Mouse (Mus musculus) hindbrain, embryonic 13.5 days (tissue): Measurements from ENCODE around the gene Sun2. TPM values are rescaled to one million over a fixed set of nuclear protein-coding genes. Genes with fewer than 3 reads are reported as not detected.
A peak's percentile ranks its signal among the peaks of the same experiment; 100 is the strongest.

Experiments
- ATAC-seq: fragments of 200-750 bp; cut with Nextera tagmentation; 2 replicates; pipeline ENCODE4 v1.8.0; 2017; ENCODE audit warnings: moderate TSS enrichment; ENCODE audit not compliant: low FRiP score
- H3K27ac ChIP-seq: fragments of 300-500 bp; sonication (generic); 2 replicates; pipeline ENCODE4 v1.5.1; 2015; ENCODE audit warnings: inconsistent platforms, mild to moderate bottlenecking, moderate library complexity
- H3K27me3 ChIP-seq: fragments of 300-500 bp; sonication (generic); 2 replicates; pipeline ENCODE4 v1.6.1; 2015; ENCODE audit warnings: mild to moderate bottlenecking, inconsistent platforms
- H3K36me3 ChIP-seq: fragments of 300-500 bp; sonication (generic); 2 replicates; pipeline ENCODE4 v1.6.1; 2015; ENCODE audit warnings: mild to moderate bottlenecking, inconsistent platforms
- H3K4me1 ChIP-seq: fragments of 300-500 bp; sonication (generic); replicated peaks from 2 replicates; pipeline ENCODE4 v1.6.1; 2015; ENCODE audit warnings: inconsistent platforms
- H3K4me2 ChIP-seq: fragments of 300-500 bp; sonication (generic); 2 replicates; pipeline ENCODE4 v1.6.1; 2015; ENCODE audit warnings: inconsistent platforms, mild to moderate bottlenecking, moderate library complexity
- H3K4me3 ChIP-seq: fragments of 300-500 bp; sonication (generic); 2 replicates; pipeline ENCODE4 v1.5.1; 2015; ENCODE audit warnings: mild to moderate bottlenecking, inconsistent platforms
- H3K9ac ChIP-seq: fragments of 300-500 bp; sonication (generic); 2 replicates; pipeline ENCODE4 v1.6.1; 2015; ENCODE audit warnings: mild to moderate bottlenecking, inconsistent platforms
- H3K9me3 ChIP-seq: fragments of 300-500 bp; sonication (generic); 2 replicates; pipeline ENCODE4 v1.6.1; 2016; ENCODE audit warnings: inconsistent platforms
- whole genome bisulfite sequencing: fragments of 180-500 bp; shearing (Covaris S2); methylation state at CpG from one replicate; pipeline ENCODE4 v1.1.7; 2015; 5-methylcytosine and 5-hydroxymethylcytosine counted together
- polyA plus RNA-seq: library from polyadenylated mRNA; unstranded; fragments of >200 nt; fragmentation: Nextera tagmentation; extraction: Ambion mirVana; gene quantifications from 2 replicates; pipeline ENCODE4 v1.2.1, GENCODE M21; 2015

The Sun2 gene
- polyA plus RNA-seq, 1 experiment from 2014 or later = 9.8 TPM

- peak overlapping the region; percentile 70 for H3K4me3 ChIP-seq
- no peak for ATAC-seq
- H3K4me2 ChIP-seq = peak overlapping the region; percentile 59
- peaks cover 58% of the 10 kb centered on the region for H3K4me1 ChIP-seq
- no peaks in the 10 kb centered on the region for H3K9me3 ChIP-seq
- no peaks in the 10 kb centered on the region for H3K27me3 ChIP-seq
- H3K36me3 ChIP-seq = peaks cover 7% of the 10 kb centered on the region; the same call in 1 of the 2 replicates
- H3K27ac ChIP-seq = peak overlapping the region; percentile 91
- peak overlapping the region; percentile 3; the same call in 1 of the 2 replicates for H3K9ac ChIP-seq
- WGBS = 18% methylated on average over 24 of the region's 24 CpGs
Measured at GRCm38 (mm10) chr15:79689662-79690425, 52.5 kb downstream of the Sun2 start.

GRCm38 (mm10) chr15:79688268-79688956 lies 53.9 kb downstream of the Sun2 start:
- Histone ChIP-seq H3K4me2 (peak overlapping the region; percentile 82), H3K36me3 (no peaks in the 10 kb centered on the region), H3K4me3 (peak overlapping the region; percentile 92), H3K27me3 (no peaks in the 10 kb centered on the region), H3K27ac (peak overlapping the region; percentile 96), H3K9me3 (no peaks in the 10 kb centered on the region), H3K9ac (peak overlapping the region; percentile 96), H3K4me1 (peaks cover 66% of the 10 kb centered on the region)
- WGBS = 6% methylated on average over 8 of the region's 8 CpGs
- ATAC-seq = no peak

GRCm38 (mm10) chr15:79687646-79688267 lies 54.6 kb downstream of the Sun2 start, which contains the start of gene Josd1:
Gene Josd1 (minus strand): TSS chr15:79687919.
- Histone ChIP-seq H3K4me2 (peak within 1 kb of the TSS; percentile 82), H3K9me3 (no peaks in the 10 kb centered on the region), H3K27me3 (no peaks in the 10 kb centered on the region), H3K9ac (peak within 1 kb of the TSS; percentile 96), H3K4me1 (peaks cover 66% of the 10 kb centered on the region), H3K27ac (peak within 1 kb of the TSS; percentile 96), H3K4me3 (peak within 1 kb of the TSS; percentile 92), H3K36me3 (no peaks in the 10 kb centered on the region)
- under 1% methylated on average over 62 of the region's 72 CpGs for WGBS
- ATAC-seq = peak; percentile 30; the same call in 1 of the 2 replicates

- Histone ChIP-seq H3K4me1 (peaks cover 66% of the 10 kb centered on the region), H3K4me3 (peak overlapping the region; percentile 92), H3K27me3 (no peaks in the 10 kb centered on the region), H3K27ac (peak overlapping the region; percentile 96), H3K9ac (peak overlapping the region; percentile 96), H3K4me2 (peak overlapping the region; percentile 82), H3K36me3 (no peaks in the 10 kb centered on the region), H3K9me3 (no peaks in the 10 kb centered on the region)
- ATAC-seq = no peak
- 0% methylated on average over 27 of the region's 33 CpGs for WGBS
Measured at GRCm38 (mm10) chr15:79687175-79687574, 55.2 kb downstream of the Sun2 start.

- Histone ChIP-seq H3K36me3 (no peaks in the 10 kb centered on the region), H3K9me3 (no peaks in the 10 kb centered on the region), H3K4me2 (peak overlapping the region; percentile 82), H3K4me3 (peak overlapping the region; percentile 92), H3K27me3 (no peaks in the 10 kb centered on the region), H3K4me1 (peaks cover 64% of the 10 kb centered on the region), H3K27ac (no peak overlapping the region), H3K9ac (peak overlapping the region; percentile 96)
- no peak for ATAC-seq
- 15% methylated on average over 15 of the region's 15 CpGs for WGBS
Measured at GRCm38 (mm10) chr15:79686046-79686869, 56.1 kb downstream of the Sun2 start.

GRCm38 (mm10) chr15:79685141-79685641 lies 57.1 kb downstream of the Sun2 start:
- ATAC-seq = no peak
- Histone ChIP-seq H3K4me1 (peaks cover 70% of the 10 kb centered on the region), H3K36me3 (no peaks in the 10 kb centered on the region), H3K9ac (peak overlapping the region; percentile 96), H3K27me3 (no peaks in the 10 kb centered on the region), H3K27ac (no peak overlapping the region), H3K4me2 (peak overlapping the region; percentile 82), H3K9me3 (no peaks in the 10 kb centered on the region), H3K4me3 (peak overlapping the region; percentile 92)
- WGBS = 50% methylated on average over 6 of the region's 6 CpGs

- WGBS = 83% methylated on average over 6 of the region's 6 CpGs
- H3K9ac ChIP-seq = peak overlapping the region; percentile 96
- no peak for ATAC-seq
Measured at GRCm38 (mm10) chr15:79684616-79685015, 57.7 kb downstream of the Sun2 start.

GRCm38 (mm10) chr15:79683707-79684465 lies 58.5 kb downstream of the Sun2 start:
- WGBS = 79% methylated on average over 19 of the region's 19 CpGs
- H3K36me3 ChIP-seq = no peaks in the 10 kb centered on the region
- no peak overlapping the region for H3K27ac ChIP-seq
- ATAC-seq = no peak
- no peaks in the 10 kb centered on the region for H3K27me3 ChIP-seq
- no peaks in the 10 kb centered on the region for H3K9me3 ChIP-seq
- H3K4me1 ChIP-seq = peaks cover 64% of the 10 kb centered on the region
- peak overlapping the region; percentile 96 for H3K9ac ChIP-seq
- H3K4me2 ChIP-seq = peak overlapping the region; percentile 82
- H3K4me3 ChIP-seq = peak overlapping the region; percentile 92

More at GRCm38 (mm10) chr15:79684616-79685015, 57.7 kb downstream of the Sun2 start:
- peaks cover 65% of the 10 kb centered on the region for H3K4me1 ChIP-seq
- H3K4me2 ChIP-seq = peak overlapping the region; percentile 82
- H3K4me3 ChIP-seq = peak overlapping the region; percentile 92
- no peak overlapping the region for H3K27ac ChIP-seq
- H3K9me3 ChIP-seq = no peaks in the 10 kb centered on the region
- no peaks in the 10 kb centered on the region for H3K27me3 ChIP-seq
- H3K36me3 ChIP-seq = no peaks in the 10 kb centered on the region

GRCm38 (mm10) chr15:79683146-79683545 lies 59.2 kb downstream of the Sun2 start:
- Histone ChIP-seq H3K9ac (0 out of 2 replicates have a peak overlapping the region, but pooled peaks have one; percentile 96), H3K9me3 (no peaks in the 10 kb centered on the region), H3K4me3 (no peak overlapping the region), H3K27me3 (no peaks in the 10 kb centered on the region), H3K27ac (no peak overlapping the region), H3K4me2 (peak overlapping the region; percentile 82), H3K4me1 (peaks cover 59% of the 10 kb centered on the region), H3K36me3 (no peaks in the 10 kb centered on the region)
- no peak for ATAC-seq
- WGBS = 88% methylated on average over 6 of the region's 6 CpGs

- H3K27ac ChIP-seq = no peak overlapping the region
- peaks cover 58% of the 10 kb centered on the region for H3K4me1 ChIP-seq
- H3K36me3 ChIP-seq = peaks cover 7% of the 10 kb centered on the region
- no peak overlapping the region for H3K9ac ChIP-seq
- no peaks in the 10 kb centered on the region for H3K27me3 ChIP-seq
- no peak for ATAC-seq
- WGBS = 90% methylated on average over 4 of the region's 4 CpGs
- H3K4me2 ChIP-seq = no peak overlapping the region
- H3K4me3 ChIP-seq = no peak overlapping the region
- no peaks in the 10 kb centered on the region for H3K9me3 ChIP-seq
Measured at GRCm38 (mm10) chr15:79681973-79682372, 60.4 kb downstream of the Sun2 start.

GRCm38 (mm10) chr15:79677936-79678335 lies 64.4 kb downstream of the Sun2 start:
- Histone ChIP-seq H3K9me3 (no peaks in the 10 kb centered on the region), H3K4me1 (peaks cover 21% of the 10 kb centered on the region), H3K36me3 (peaks cover 46% of the 10 kb centered on the region), H3K4me3 (no peak overlapping the region), H3K27me3 (no peaks in the 10 kb centered on the region), H3K4me2 (no peak overlapping the region), H3K27ac (no peak overlapping the region), H3K9ac (no peak overlapping the region)
- 83% methylated on average over 2 of the region's 2 CpGs for WGBS
- ATAC-seq = no peak
